Mouse (Mus musculus) cerebellum, adult 2 months (tissue): Measurements from ENCODE around the gene Dscam.

Experiments
- CTCF ChIP-seq: fragments of 200-500 bp; IDR thresholded peaks from 2 replicates; pipeline ENCODE4 v1.5.1; 2011; ENCODE audit warnings: low read depth, mild to moderate bottlenecking, control low read depth, low read length, moderate library complexity, borderline replicate concordance; ENCODE audit not compliant: insufficient read depth
- POLR2A ChIP-seq: fragments of 200-500 bp; IDR thresholded peaks from 2 replicates; pipeline ENCODE4 v1.6.1; 2011; ENCODE audit warnings: low read length, control low read depth, borderline replicate concordance; ENCODE audit not compliant: insufficient read depth

- TF ChIP-seq CTCF (no peak), POLR2A (no peak)
These were observed 321.6 kb downstream of the Dscam start for GRCm38 (mm10) chr16:96848916-96849315.
